ENCODE assay signal across 17 mouse cellular contexts in the genomic region with DNA sequence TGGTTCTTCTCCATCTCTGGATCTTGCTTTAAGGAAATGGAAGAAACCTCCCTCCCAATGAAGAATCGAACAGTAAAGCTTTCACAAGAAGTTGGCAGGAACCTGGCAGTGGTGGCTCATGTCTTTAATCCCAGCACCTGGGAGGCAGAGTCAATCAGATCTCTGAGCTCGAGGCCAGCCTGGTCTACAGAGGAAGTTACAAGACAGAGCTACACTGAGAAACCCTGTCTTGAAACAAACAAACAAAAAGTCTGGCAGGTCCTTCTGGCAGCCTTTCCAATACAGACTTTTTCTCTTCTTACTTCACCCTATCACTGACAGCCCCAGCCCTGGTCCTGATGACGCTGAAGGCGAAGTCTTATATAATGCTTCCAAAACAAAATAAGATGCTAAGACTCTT.
DNase-seq lines count a peak whose midpoint lies in the region.
"Had no signal": no experiment of that assay in that cellular context is flagged by ENCODE, and none has a peak within 500 bp of the region (broad histone marks: within the 10 kb centered on the region; RNA-seq: fewer than 3 reads in every experiment).

No protein-coding gene starts in this region.

- no peak overlapping the region for H3K4me3 ChIP-seq in heart, embryonic 10.5 days

- intact Hi-C loops in heart, postnatal 14 days (cut with DNase I) = no loop called here

- no peaks in the 10 kb centered on the region for H3K9me3 ChIP-seq in heart, embryonic 10.5 days
- H3K9me3 ChIP-seq: G1E had no signal

- WGBS in heart, embryonic 10.5 days = 90% methylated on average over 4 of the region's 4 CpGs

- DNase-seq in heart, adult 11 months = peak; percentile 61
- no peak for DNase-seq in heart, adult 8-10 months (ENCODE audit: low spot score)
- peak; percentile 59 for DNase-seq in heart, embryonic 10.5 days (ENCODE audit: low spot score)
- no peak for DNase-seq in heart, postnatal 14 days
- DNase-seq: adrenal gland, adult 2 months; adrenal gland, adult 8-10 months; adrenal gland, postnatal 10 days; adrenal gland, postnatal 14 days; adrenal gland, postnatal 25 days; adrenal gland, postnatal 36 days; B cell, adult 2 months; cerebellum, adult 11 months; cerebellum, adult 11-12 months; cerebellum, adult 18-20 months had no signal

- no peaks in the 10 kb centered on the region for H3K27me3 ChIP-seq in heart, embryonic 10.5 days (ENCODE audit: insufficient read depth, poor library complexity, severe bottlenecking)
- H3K27me3 ChIP-seq: CH12.LX, Patski had no signal

- H3K27ac ChIP-seq in heart, embryonic 10.5 days = no peak overlapping the region

- no peaks in the 10 kb centered on the region for H3K4me1 ChIP-seq in heart, embryonic 10.5 days

- no peaks in the 10 kb centered on the region for H3K36me3 ChIP-seq in heart, embryonic 10.5 days
- H3K36me3 ChIP-seq: G1E had no signal

Comparison
In these comparisons a context has a peak if more than half of its experiments do, and no peak if none do; other contexts are left out.
1. DNase-seq: peak in heart, adult 11 months (single experiment) and heart, embryonic 10.5 days (single experiment); none in heart, adult 8-10 months (single experiment) and heart, postnatal 14 days (0 of 2).